Mouse (Mus musculus) kidney, adult 18-20 months (tissue): ENCODE results near the gene Rgs3.

ENCODE experiments used
- DNase-seq: peaks from one replicate; pipeline ENCODE4 v3.0.0; 2021

Gene Rgs3

DNA sequence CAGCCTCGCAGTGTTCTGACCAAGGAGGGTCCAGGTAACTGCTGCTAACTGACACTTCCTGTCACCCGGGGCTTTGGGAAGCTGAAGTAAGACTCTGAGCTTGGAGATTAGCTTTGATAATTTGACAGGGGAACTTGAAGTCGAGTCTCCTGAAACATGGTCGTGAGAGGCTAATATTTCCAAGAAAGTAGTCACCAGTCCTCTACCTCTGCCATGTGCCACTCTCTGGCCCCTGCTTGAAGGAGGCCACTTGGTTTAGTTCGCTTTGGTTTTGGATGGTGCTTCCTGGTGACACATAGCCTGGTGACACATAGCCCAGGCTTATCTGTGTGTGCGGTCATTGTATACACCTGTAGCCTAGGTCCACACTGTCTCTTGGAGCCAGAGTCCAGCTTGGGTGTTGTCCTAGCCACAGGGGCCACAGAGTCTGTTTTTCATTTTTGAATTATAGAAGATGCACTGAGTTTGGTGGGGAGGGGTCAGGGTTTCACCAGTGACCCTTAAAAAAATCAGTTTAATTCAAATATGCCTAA lies at the start of gene Rgs3:
TSS of gene Rgs3 (plus strand) at position 51 of the 533 bp plus-strand sequence.
- DNase-seq = no peak

GRCm38 (mm10) chr4:62509946-62510345 lies 49.7 kb upstream of the Rgs3 start:
- DNase-seq = peak; percentile 77

GRCm38 (mm10) chr4:62513998-62514506 lies 45.6 kb upstream of the Rgs3 start:
- DNase-seq = no peak

GRCm38 (mm10) chr4:62514995-62515394 lies 44.7 kb upstream of the Rgs3 start:
- no peak for DNase-seq

- DNase-seq = no peak
Observed at GRCm38 (mm10) chr4:62515490-62515889, 44.2 kb upstream of the Rgs3 start.

DNA sequence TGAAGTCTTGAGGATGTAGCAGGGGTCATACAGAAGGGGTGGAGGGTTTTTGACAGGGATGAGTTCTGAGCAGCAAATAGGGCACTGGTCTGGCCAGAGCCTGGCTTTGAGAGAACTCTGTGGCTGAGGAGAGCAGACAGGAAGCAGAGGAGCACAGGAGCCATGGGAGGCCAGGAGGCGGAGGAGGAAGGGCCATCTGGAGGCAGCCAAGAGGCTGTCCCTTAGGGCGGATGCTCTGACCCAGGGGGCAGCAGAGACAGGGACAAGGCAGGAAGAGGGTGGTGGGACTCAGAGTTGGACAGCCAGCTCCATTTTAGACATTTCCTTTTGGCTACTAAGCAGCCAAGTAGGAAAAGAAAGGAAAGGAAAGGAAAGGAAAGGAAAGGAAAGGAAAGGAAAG lies 43.6 kb upstream of the Rgs3 start:
- peak; percentile 65 for DNase-seq

DNA sequence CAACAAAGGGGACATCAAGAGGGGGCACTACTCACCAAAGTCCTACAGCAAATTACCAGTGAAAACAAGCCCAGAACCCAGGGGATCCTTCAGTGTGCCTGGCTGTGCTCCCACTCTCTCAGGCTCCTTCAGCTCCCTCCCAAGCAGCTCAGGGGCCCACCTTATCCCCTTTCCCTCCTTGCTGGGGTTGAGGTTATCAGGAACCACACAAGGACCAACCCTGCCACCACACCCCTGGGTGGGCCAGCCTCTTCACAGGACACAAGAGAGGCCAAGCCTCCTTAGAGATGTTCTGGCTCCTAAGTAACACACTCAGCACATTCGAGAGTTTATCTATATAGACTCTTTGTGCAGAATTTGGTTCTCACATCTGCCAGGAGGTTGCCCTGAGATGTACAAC lies 43.1 kb upstream of the Rgs3 start:
- no peak for DNase-seq

DNA sequence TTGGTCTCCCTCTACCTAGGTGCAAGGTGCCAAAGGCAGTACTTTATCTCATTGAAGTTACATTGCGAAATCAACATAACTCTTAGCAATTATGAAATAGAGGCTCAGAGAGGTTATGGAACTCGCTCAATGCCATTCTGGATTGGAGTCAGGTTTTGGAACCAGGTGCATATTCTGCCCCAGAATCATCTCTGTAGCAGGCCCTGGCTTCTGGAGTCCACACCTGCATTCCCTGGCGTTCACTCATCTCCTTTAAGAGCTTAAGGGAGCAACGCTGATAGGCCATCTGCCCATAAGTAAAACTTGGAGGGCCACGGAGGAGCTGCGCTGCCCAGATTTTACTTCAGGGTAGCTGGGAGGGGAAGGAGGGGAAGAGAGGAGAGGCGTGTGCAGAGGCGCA lies 42.6 kb upstream of the Rgs3 start:
- no peak for DNase-seq

- DNase-seq = no peak
Observed at GRCm38 (mm10) chr4:62517538-62518415, 41.9 kb upstream of the Rgs3 start.

- DNase-seq = peak; percentile 70
Observed at GRCm38 (mm10) chr4:62518416-62519121, 41.1 kb upstream of the Rgs3 start.

DNA sequence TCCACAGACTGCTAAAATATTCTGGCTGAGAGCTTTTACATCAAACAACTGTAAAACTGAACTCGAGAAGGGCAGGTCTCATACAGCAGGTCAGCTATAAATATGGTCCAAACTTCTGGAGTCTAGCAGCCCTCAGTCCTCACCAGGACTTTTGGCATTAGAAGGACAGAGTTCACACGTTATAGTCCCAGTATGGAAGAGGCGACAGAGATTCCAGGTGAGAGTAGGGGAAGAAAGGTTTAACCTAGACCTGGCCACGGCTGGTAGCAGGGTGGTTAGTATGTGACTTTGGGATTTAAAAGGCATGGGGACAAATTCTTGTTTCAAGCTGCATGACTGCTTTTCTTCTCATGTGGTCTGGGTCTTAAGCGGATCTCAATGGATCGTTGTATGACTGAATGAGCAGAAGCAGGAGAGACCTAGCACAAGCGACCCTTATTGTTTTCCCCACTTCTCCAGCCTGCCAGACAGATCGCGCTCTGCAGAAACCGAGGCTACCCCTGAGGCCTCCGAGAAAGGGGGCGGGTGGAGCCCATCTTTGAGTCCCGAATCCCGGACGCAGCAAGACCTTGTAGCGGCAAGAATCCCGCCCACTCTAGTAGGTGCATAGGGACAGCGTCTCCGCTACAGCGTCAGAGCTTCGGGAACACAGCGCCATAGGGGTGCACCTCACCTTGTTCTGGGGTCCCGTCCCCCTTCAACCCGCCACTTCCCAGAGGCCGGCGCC lies 40.4 kb upstream of the Rgs3 start:
- DNase-seq = no peak

DNA sequence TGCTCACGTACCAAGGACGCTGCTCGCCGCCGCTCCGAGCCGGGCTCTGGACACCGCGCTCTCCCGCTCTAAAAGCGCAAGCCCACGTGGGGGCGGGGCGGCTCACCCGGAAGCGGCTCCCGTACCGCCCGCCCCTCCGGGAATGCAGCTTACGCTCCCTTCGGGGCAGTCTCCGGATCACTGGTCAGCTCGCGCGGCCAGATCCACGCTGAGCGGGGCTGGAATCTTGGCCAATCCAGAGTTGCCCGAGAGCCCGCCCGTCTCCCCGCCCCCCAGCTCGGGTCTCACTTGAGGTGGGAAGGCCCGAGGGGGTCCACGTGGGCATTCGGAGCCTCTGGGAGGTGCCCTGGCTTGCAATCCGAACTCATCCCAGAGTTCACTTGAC lies 39.8 kb upstream of the Rgs3 start, which contains the start of gene Alad:
TSS of gene Alad (minus strand) at position 70 of the 385 bp plus-strand sequence.
- peak; percentile 92 for DNase-seq

- DNase-seq = no peak
Observed at GRCm38 (mm10) chr4:62520892-62521400, 38.7 kb upstream of the Rgs3 start.

- DNase-seq = peak; percentile 98
Observed at GRCm38 (mm10) chr4:62524651-62525488, 34.8 kb upstream of the Rgs3 start, which contains the start of the genes Pole3 and 4933430I17Rik. Gene Pole3 (minus strand): TSS chr4:62525068. Gene 4933430I17Rik (plus strand): TSS chr4:62525369.

DNA sequence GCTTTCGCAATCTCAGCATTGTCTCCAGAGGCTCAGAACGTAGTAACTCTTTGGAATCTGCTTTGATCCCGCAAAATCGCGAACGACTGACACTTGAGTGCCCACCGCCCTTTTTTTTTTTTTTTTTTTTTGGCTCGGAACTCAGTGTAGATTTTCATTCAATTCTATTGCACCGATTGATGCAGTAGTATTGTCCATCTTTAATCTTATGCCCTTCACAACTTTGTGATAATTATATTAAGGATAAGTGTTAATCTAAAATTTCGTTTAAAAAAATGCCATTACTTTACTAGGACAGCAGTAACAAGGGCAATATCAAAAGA lies 34.2 kb upstream of the Rgs3 start:
- no peak for DNase-seq

- no peak for DNase-seq
Observed at GRCm38 (mm10) chr4:62526256-62526655, 33.4 kb upstream of the Rgs3 start.

DNA sequence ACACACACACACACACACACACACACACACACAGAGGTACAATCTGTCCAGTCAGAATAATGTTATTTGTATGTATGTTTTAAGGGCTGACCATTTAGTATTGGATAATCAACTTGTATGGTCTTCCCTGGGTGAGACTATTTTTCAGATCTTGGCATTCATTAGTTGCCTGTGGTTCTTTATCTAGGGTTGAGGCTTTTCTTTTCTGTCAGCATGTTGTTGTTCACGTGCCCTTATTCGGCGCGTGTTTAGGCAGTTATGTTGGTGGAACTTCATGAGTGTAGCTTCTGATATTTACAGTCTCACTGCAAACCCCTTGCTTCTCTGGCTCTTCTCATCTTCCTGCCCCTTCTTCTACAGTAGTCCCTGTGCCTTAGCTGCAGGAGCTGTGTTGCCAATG lies 32.0 kb upstream of the Rgs3 start:
- DNase-seq = no peak

DNA sequence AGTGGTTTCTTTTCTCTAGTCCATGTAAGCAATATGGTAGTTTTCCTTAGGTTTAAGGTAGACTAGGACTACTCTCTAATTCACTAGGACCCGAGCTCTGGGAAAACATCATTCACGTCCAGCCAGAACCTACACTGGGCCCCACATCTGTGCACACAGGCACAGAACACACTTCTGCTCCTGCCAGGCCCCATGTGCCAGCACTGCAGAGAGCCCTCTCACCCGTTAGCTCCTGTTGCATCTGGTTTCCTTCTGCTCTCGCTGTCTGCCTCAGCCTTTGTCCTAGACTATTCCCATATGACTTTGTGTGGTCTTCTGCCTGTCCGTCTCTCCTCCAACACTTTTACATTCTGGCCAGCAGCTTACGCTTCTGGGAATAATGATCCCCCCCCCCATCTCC lies 25.9 kb upstream of the Rgs3 start:
- DNase-seq = no peak

DNA sequence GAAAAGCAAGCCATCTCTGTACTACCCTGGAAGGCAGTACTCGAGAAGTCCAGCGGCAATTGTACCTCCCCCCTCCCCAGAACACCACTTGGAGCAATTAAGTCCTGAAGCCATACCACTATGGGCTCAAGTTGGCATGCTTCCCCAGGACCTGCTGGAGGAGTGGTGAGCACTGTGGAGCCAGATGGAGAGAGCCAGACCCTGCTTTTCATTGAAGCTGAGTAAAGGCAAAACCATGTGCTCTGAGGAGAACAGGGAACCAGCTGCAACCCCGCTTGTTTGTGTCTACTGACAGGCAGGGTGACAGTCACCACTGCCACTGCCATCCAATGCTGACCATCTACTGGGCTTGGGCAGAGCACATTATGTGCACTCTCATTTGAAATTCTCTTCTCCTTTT lies 17.8 kb upstream of the Rgs3 start:
- DNase-seq = no peak

GRCm38 (mm10) chr4:62543782-62544181 lies 15.9 kb upstream of the Rgs3 start:
- DNase-seq = no peak

- DNase-seq = no peak
Observed at GRCm38 (mm10) chr4:62544801-62545200, 14.8 kb upstream of the Rgs3 start.

DNA sequence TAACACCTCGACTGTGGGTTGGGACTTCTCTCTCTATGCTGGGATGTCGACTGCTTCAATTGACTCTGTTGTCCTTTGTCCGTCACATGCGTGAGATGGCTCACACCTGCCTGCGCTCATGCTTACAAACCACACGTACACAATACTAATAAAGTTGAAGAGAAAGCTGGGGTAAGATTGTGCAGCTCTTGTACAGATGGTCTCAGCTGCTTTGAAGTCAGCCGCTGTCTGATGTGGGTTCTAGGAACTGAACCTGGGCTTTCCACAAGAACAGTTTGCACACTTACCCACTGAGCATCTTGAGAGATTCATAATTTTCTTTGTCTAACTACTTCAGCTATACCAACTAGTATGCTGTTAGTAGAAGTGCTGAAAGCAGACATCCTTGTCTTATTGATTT lies 7.7 kb upstream of the Rgs3 start:
- DNase-seq = no peak
